Mouse (Mus musculus): ENCODE data around the gene Lama1. TPM values are rescaled to one million over a fixed set of nuclear protein-coding genes. Genes with fewer than 3 reads are reported as not detected.
A peak's percentile ranks its signal among the peaks of the same experiment; 100 is the strongest.
"Not testable (repeated sequence)": the region's sequence is repeated elsewhere in the genome, so short reads cannot be mapped to it uniquely, and the experiment has no call there.

Gene Lama1
- total and polyA plus RNA-seq, 3 experiments: 7.5 to 10.6 (median 8.1) TPM

- DNase-seq: no peak
Measured at GRCm38 (mm10) chr17:67838948-67839347, 141.9 kb downstream of the Lama1 start.

- not testable (repeated sequence) for DNase-seq
Measured at GRCm38 (mm10) chr17:67841494-67841893, 144.4 kb downstream of the Lama1 start.

GRCm38 (mm10) chr17:67861080-67861630 is 164.1 kb downstream of the Lama1 start:
- DNase-seq: no peak

- DNase-seq: peak; percentile 73
Measured at GRCm38 (mm10) chr17:67861744-67862535, 164.9 kb downstream of the Lama1 start.

- DNase-seq: no peak
Measured at GRCm38 (mm10) chr17:67864363-67864762, 167.3 kb downstream of the Lama1 start.

GRCm38 (mm10) chr17:67864912-67865311 is 167.9 kb downstream of the Lama1 start:
- DNase-seq: no peak

- DNase-seq: no peak
Measured at GRCm38 (mm10) chr17:67866026-67866425, 169.0 kb downstream of the Lama1 start.

- no peak for DNase-seq
Measured at GRCm38 (mm10) chr17:67866541-67867241, 169.6 kb downstream of the Lama1 start.

- DNase-seq: peak; percentile 84
Measured at GRCm38 (mm10) chr17:67869731-67870601, 172.9 kb downstream of the Lama1 start.

Other genes with a start within 250 kb of the Lama1 start
- under 1 TPM; 0.14 to 0.41 TPM for gene Lrrc30, start 64.5 kb upstream of the Lama1 start, total RNA-seq (2021)
- gene Lrrc30, start 64.5 kb upstream of the Lama1 start, polyA plus RNA-seq (2012; rRNA removed): 0.28 and 0.35 TPM in 2 replicates